Mouse (Mus musculus) bone marrow macrophage, adult 2 months (primary cell): ENCODE measurements around the gene Tmem132c. TPM values are rescaled to one million over a fixed set of nuclear protein-coding genes. Genes with fewer than 3 reads are reported as not detected.

Experiments used
- H3K27ac ChIP-seq: 2 replicates; pipeline ENCODE4 v1.5.1; 2012; ENCODE audit warnings: low read depth, low read length; ENCODE audit not compliant: insufficient read depth
- H3K4me1 ChIP-seq: 2 replicates; pipeline ENCODE4 v1.6.1; 2012; ENCODE audit warnings: low read length; ENCODE audit not compliant: control insufficient read depth, insufficient read depth
- H3K4me3 ChIP-seq: 2 replicates; pipeline ENCODE4 v1.5.1; 2012; ENCODE audit warnings: mild to moderate bottlenecking, low read length, moderate library complexity; ENCODE audit not compliant: insufficient read depth
- CTCF ChIP-seq: IDR thresholded peaks from 2 replicates; pipeline ENCODE4 v1.5.1; 2012; ENCODE audit warnings: low read depth, mild to moderate bottlenecking, low read length, moderate library complexity
- POLR2A ChIP-seq: IDR thresholded peaks from 2 replicates; pipeline ENCODE4 v1.6.1; 2012; ENCODE audit warnings: mild to moderate bottlenecking, low read depth, low read length, borderline replicate concordance
- polyA plus RNA-seq: library from polyadenylated mRNA; stranded (reverse); fragments of >200 nt; gene quantifications from 2 replicates; pipeline ENCODE4 v1.2.4, GENCODE M21; 2012; ENCODE audit not compliant: missing spikeins, insufficient read depth, insufficient read length

Gene Tmem132c
- polyA plus RNA-seq, 1 experiment, result not detected

GRCm38 (mm10) chr5:127610787-127611509 lies 369.3 kb downstream of the Tmem132c start:
- peak overlapping the region; percentile 45 for H3K4me3 ChIP-seq
- no peak for TF ChIP-seq POLR2A
- TF ChIP-seq CTCF, result no peak
- peak overlapping the region; percentile 99 for H3K27ac ChIP-seq
- H3K4me1 ChIP-seq, result peaks cover 63% of the 10 kb centered on the region

GRCm38 (mm10) chr5:127611881-127612280 lies 370.3 kb downstream of the Tmem132c start:
- TF ChIP-seq POLR2A, result no peak
- no peak for TF ChIP-seq CTCF
- H3K27ac ChIP-seq, result peak overlapping the region; percentile 99
- H3K4me3 ChIP-seq, result peak overlapping the region; percentile 36
- peaks cover 57% of the 10 kb centered on the region for H3K4me1 ChIP-seq

- TF ChIP-seq POLR2A, result no peak
- no peak for TF ChIP-seq CTCF
- Histone ChIP-seq H3K4me3 (peak overlapping the region; percentile 43), H3K27ac (peak overlapping the region; percentile 99), H3K4me1 (peaks cover 53% of the 10 kb centered on the region)
These were observed 370.8 kb downstream of the Tmem132c start for GRCm38 (mm10) chr5:127612397-127612796.
